Mouse (Mus musculus): ENCODE results near the gene Klrk1.
"Not testable (repeated sequence)": the region's sequence is repeated elsewhere in the genome, so short reads cannot be mapped to it uniquely, and the experiment has no call there.

Klrk1 gene

DNA sequence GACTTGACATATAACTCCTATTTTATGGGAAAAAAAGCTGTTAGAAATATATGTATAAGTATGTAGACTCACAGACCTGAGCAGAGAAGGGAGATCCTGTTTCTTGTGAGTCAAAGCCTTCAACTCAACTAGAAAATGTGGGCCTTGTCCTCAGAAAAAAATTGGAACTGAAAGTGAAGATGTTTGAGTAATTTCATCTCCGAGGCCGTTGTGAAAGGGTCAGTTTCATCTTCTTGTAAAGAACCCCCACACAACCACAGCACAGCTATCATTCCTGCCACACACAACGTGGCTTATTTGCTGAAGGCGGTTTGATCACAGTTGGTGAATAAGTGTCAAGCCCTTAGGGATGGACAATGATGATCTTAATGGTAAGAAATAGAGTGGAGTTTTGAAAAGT lies at the start of gene Klrk1:
Gene Klrk1 (minus strand): TSS at position 130 of the 400 bp plus-strand sequence.
- in situ Hi-C loops (cut with MboI, MseI), result no loop called here

DNA sequence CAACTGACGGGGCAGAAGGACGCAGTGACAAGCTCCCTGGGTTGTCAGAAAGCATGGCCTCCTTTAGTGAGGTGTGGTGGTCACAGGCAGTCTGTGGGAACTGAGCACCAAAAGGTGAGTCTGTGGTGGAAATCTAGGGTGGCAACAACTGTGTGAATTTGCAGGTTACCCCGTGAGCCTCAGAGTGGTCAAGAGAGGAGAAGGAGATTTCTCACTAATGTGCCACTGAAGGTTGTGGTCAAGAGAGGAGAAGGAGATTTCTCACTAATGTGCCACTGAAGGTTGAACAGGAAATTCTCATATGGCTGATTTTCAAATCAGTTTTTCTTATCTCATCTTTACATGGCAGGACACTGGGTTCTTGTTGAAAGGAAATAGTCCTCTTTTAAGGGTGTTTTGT lies 37.6 kb upstream of the Klrk1 start:
- in situ Hi-C loops (cut with MboI, MseI), result not testable (repeated sequence)

DNA sequence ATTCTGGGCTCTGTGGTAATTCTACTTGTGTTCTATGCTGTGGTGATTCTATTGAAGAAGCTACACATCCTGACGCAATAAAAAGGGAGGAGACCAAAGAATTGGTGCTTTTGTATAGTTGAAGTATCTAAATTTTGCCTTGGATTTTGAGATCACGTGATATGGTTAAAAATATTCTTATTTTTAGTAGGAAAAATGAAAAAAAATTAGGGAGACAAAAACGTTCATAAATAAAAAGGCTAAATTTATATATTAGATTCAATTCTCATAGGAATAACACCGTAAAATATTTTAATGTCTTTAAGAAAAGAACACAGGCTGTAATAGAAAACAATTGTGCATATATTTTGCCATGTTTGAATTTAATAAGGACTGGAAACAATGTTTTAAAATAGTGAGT lies 36.9 kb upstream of the Klrk1 start, which contains the start of gene Klrc2:
Gene Klrc2 (minus strand): TSS at position 101 of the 400 bp plus-strand sequence.
- in situ Hi-C loops (cut with MboI, MseI), result not testable (repeated sequence)

DNA sequence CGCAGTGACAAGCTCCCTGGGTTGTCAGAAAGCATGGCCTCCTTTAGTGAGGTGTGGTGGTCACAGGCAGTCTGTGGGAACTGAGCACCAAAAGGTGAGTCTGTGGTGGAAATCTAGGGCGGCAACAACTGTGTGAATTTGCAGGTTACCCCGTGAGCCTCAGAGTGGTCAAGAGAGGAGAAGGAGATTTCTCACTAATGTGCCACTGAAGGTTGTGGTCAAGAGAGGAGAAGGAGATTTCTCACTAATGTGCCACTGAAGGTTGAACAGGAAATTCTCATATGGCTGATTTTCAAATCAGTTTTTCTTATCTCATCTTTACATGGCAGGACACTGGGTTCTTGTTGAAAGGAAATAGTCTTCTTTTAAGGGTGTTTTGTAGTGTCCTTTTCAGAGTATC lies 20.4 kb upstream of the Klrk1 start:
- in situ Hi-C loops (cut with MboI, MseI), result loop anchor here in 1 of 2 experiments (10.0 kb wide), 1 partner anchor 59 kb away; no protein-coding TSS in a partner anchor

DNA sequence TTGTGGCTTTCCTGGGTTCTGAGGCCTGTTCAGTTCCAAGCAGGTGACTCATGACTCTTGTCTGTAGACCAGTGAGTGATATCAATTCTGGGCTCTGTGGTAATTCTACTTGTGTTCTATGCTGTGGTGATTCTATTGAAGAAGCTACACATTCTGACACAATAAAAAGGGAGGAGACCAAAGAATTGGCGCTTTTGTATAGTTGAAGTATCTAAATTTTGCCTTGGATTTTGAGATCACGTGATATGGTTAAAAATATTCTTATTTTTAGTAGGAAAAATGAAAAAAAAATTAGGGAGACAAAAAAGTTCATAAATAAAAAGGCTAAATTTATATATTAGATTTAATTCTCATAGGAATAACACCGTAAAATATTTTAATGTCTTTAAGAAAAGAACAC lies 19.6 kb upstream of the Klrk1 start, which contains the start of gene Klrc3:
Gene Klrc3 (minus strand): TSS at position 101 of the 400 bp plus-strand sequence.
- in situ Hi-C loops (cut with MboI, MseI), result loop anchor here in 1 of 2 experiments (10.0 kb wide), 1 partner anchor 58 kb away; no protein-coding TSS in a partner anchor

DNA sequence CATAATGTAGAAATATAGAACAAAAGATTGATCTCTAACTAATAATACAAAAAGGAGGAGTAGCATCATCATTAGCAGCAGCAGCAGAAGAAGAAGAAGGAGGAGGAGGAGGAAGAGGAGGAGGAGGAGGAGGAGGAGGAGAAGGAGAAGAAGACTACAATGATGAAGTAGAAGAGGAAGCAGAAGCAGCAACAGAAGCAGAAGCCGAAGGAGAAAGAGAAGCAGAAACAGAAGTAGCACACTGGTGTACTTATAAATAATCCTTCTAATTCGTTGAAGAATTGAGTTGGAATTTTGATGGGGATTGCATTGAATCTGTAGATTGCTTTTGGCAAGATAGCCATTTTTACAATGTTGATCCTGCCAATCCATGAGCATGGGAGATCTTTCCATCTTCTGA lies 7.4 kb upstream of the Klrk1 start:
- in situ Hi-C loops (cut with MboI, MseI), result not testable (repeated sequence)

DNA sequence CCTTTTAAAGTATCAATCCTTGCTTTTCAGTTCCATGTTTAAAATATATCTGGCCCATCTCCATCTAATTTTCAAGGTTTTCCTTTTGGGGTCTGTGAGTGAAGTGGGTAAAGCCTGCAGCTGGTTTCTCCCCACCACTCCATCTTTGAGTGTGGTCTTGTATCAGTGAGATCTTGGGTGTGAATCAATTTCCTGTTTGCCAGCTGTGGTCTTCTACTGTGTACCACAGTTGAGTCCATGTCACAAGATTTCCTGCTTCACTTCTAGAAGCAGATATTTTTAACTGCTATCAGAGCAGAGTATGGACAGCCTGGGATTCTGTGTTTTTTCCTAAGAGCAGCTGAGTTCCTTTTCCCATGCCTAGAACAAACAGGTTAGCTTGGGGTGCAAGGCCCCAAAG lies 15.3 kb downstream of the Klrk1 start:
- in situ Hi-C loops (cut with MboI, MseI), result no loop called here

DNA sequence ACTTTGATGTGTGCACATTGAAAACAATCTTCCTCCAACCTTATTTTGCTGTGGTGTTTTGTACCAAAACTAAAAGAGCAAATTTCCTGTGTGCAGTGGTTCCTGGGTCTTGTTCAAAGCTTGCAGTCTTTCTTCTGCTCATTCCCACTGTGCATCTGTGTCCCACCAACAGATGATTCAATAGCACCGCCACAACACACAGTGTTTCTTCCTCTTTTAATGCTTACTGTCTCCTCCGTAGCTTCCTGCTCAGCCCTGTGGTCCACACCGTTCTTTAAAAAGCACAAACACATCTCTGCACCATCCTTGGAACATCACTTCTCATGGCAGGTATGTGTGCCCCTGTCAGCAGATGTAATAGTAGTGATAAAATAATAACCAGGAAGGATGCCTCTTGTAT lies 32.2 kb downstream of the Klrk1 start, which contains the start of gene Klrd1:
Gene Klrd1 (plus strand): TSS at position 275 of the 400 bp plus-strand sequence.
- in situ Hi-C loops (cut with MboI, MseI), result no loop called here

DNA sequence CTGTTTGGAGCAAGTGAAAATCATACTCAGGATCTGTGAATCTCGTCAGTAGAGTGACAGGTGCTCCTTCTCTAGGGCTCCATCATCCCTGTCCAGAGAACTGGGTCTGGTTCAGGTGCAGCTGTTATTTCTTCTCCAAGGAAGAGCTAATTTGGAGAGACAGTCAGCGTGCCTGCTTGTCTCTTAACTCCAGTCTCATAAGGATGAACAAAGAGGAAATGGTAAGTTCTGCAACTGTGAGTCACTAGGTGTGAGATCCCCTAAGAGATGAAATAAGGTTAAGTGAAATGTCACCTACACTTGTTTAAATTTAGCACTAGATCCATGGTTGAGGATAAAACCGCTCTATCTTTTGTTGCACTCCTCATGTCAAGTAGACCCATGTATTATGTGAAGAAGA lies 40.6 kb downstream of the Klrk1 start:
- in situ Hi-C loops (cut with MboI, MseI), result loop anchor here (10.0 kb wide), 2 partner anchors 62 to 242 kb away; partner anchors contain the start of gene Klrc3 (in 1 of the 2)

DNA sequence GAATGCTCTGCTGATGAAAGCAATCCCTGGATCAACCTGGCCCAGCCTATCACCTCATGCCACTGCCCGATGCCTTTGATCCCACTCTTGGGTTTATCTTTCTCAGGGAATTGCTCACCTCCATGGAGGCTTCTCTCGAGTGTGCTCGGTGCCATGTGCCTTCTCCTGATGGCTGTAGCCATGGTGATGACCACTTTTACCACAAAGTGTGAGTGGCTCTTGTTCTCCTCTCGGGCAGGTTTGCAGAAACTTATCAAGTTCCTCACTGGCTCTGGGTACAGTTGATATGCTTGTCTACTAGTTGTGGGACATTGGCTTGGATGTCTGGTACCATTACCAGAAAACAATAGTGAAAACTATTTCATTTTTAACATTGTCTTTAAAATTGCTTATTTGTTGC lies 41.8 kb downstream of the Klrk1 start:
- in situ Hi-C loops (cut with MboI, MseI), result loop anchor here (10.0 kb wide), 2 partner anchors 63 to 243 kb away; partner anchors contain the start of gene Klrc3 (in 1 of the 2)

DNA sequence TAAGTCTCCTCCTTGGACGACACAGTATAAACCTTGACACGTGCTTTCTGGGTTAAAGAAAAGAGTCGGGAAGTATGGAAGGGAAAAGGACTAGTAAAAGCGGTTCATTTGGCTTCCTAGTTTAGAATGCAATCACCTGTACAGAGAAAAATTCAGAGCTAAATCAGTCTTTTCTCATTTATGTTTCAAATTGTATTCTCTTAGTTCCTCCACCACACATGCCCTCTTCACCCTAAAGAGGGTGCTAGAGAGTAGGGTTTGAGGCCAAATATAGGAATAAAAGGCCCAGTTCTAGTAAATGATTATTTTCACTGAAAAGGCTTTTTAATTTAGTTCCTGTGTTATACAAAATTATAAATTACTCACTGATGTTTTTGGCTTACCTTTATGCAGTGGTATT lies 42.4 kb downstream of the Klrk1 start:
- in situ Hi-C loops (cut with MboI, MseI), result loop anchor here (10.0 kb wide), 2 partner anchors 64 to 244 kb away; partner anchors contain the start of gene Klrc3 (in 1 of the 2)

DNA sequence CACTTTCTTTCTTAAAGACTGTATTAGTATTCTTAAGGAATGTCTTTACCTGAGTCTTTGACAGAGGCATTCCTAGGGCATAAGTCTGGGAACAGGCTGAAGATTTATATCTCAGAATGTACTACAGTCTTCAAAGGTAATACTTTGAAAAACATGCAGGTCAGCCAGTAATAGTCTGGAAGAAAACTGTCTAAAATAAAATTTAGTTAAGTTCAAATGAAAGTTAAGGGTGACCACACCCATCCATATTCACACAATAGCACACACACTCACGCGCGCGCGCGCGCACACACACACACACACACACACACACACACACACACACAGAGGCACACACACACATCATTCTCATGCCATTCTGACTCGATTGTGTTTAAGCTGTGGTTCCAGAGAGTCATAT lies 46.1 kb downstream of the Klrk1 start, which contains the start of gene Klre1:
Gene Klre1 (plus strand): TSS at position 301 of the 400 bp plus-strand sequence.
- in situ Hi-C loops (cut with MboI, MseI), result loop anchor here in 1 of 2 experiments (5.0 kb wide), 1 partner anchor 105 kb away; no protein-coding TSS in a partner anchor

DNA sequence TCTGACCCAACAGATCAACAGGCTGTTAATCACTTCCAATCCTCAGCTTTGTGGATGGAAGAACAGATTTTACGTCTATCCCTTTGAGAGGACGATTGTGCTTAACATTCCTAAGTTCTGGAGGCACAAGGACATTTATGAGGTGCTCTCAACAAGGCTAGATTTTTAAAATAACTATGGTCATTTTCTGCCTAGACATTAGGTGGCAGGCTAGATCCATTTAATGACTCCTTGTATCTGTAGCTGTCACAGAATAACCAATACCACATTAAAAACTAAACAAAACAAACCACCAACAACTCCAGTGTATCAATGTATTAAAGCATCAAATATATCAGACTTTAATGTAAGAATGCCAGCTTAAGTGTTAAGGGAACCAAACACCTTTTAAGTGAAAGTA lies 48.3 kb downstream of the Klrk1 start:
- in situ Hi-C loops (cut with MboI, MseI), result loop anchor here in 1 of 2 experiments (5.0 kb wide), 1 partner anchor 107 kb away; no protein-coding TSS in a partner anchor

DNA sequence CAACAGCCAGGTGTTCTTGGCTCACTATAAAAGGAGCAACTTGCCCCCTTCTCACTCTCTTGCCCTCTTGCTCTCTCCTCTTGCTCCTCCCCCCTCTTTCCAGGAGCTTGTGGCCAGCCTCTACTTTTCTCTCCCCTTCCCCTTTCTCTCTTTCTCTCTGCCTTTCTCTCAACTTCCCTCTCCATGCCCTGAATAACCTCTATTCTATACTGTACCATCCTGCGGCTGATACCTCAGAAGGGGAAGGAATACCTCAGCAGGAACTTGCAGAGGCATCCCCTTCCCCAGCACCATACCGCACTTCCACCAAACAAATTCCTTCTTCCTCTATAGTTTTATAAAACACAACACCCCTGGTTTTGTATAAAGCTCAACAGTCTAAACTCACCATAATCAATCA lies 58.4 kb downstream of the Klrk1 start:
- in situ Hi-C loops (cut with MboI, MseI), result loop anchor here in 1 of 2 experiments (25.0 kb wide), 1 partner anchor 1722 kb away; the partner anchor contains the start of gene Magohb

Data from T-helper 17 cell (primary cell).